Mouse (Mus musculus): Measurements from ENCODE around the gene Ssc5d. TPM values are rescaled to one million over a fixed set of nuclear protein-coding genes. Genes with fewer than 3 reads are reported as not detected.

The Ssc5d gene
- polyA plus RNA-seq, 1 experiment = 4.5 TPM

GRCm38 (mm10) chr7:4920496-4920895 is 5.1 kb upstream of the Ssc5d start:
- Histone ChIP-seq H3K36me3 (ENCODE audit: control insufficient read depth, insufficient read depth, low read length) (peaks cover 23% of the 10 kb centered on the region), H3K27ac (ENCODE audit: insufficient read depth, low read depth, low read length) (no peak overlapping the region), H3K27me3 (ENCODE audit: control insufficient read depth, insufficient read depth, low read length) (peaks cover 12% of the 10 kb centered on the region; the same call in 1 of the 2 replicates), H3K4me1 (ENCODE audit: control insufficient read depth, insufficient read depth, insufficient read length, low read length) (peaks cover 8% of the 10 kb centered on the region), H3K4me3 (ENCODE audit: low read depth, low read length) (no peak overlapping the region)
- WGBS = 94% methylated on average over 19 of the region's 19 CpGs
- TF ChIP-seq POLR2A (IDR thresholded peaks at IDR 0.05; ENCODE audit: low read depth, low read length) = no peak
- TF ChIP-seq CTCF (IDR thresholded peaks at IDR 0.05; ENCODE audit: extremely low read depth, insufficient read length, insufficient replicate concordance, low read depth, low read length) = no peak

- Histone ChIP-seq H3K27me3 (ENCODE audit: control insufficient read depth, insufficient read depth, low read length) (peaks cover 12% of the 10 kb centered on the region; the same call in 1 of the 2 replicates), H3K36me3 (ENCODE audit: control insufficient read depth, insufficient read depth, low read length) (peaks cover 23% of the 10 kb centered on the region), H3K4me3 (ENCODE audit: low read depth, low read length) (no peak overlapping the region), H3K27ac (ENCODE audit: insufficient read depth, low read depth, low read length) (no peak overlapping the region), H3K4me1 (ENCODE audit: control insufficient read depth, insufficient read depth, insufficient read length, low read length) (peaks cover 5% of the 10 kb centered on the region)
- TF ChIP-seq CTCF (IDR thresholded peaks at IDR 0.05; ENCODE audit: extremely low read depth, insufficient read length, insufficient replicate concordance, low read depth, low read length) = no peak
- TF ChIP-seq POLR2A (IDR thresholded peaks at IDR 0.05; ENCODE audit: low read depth, low read length) = no peak
- WGBS = 65% methylated on average over 23 of the region's 23 CpGs
These were observed 4.4 kb upstream of the Ssc5d start for GRCm38 (mm10) chr7:4920976-4921823.

DNA sequence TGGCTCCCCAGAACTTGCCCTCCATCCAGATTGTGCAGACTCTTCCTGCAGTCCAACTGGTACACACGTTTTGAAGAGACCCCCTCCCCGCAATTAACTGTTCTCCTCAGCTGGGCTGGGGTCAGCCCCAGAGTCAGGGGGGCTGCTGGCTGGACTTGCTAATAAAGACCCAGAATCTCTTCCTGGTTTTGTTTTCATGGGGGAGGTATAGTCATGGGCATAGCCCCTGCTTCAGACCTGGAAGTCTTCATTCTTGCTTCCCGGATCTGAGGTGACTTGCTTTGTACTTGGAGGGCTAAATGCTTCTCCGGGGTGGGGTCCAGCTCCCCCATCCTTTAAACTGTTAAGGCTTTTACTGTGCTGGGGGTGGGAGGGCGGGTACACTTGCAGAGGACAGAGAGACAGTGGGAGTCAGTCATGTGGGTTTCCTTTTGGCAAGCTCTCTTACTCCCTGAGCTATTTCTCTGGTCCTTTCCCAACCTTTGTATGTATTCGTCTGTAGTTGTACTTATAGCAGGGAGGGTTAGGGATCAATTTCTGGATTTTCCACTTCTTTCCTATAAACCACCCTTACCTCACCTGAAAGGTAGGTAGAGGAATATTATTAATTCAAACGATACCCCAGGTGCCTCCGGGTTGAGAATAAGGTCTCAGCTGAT is 3.6 kb upstream of the Ssc5d start, which contains the start of gene Nat14:
TSS of gene Nat14 (plus strand) at position 205 of the 659 bp plus-strand sequence.
- Histone ChIP-seq H3K4me1 (ENCODE audit: control insufficient read depth, insufficient read depth, insufficient read length, low read length) (peaks cover 2% of the 10 kb centered on the region), H3K4me3 (ENCODE audit: low read depth, low read length) (peak within 1 kb of the TSS; percentile 28), H3K36me3 (ENCODE audit: control insufficient read depth, insufficient read depth, low read length) (peaks cover 23% of the 10 kb centered on the region), H3K27ac (ENCODE audit: insufficient read depth, low read depth, low read length) (no peak within 1 kb of the TSS), H3K27me3 (ENCODE audit: control insufficient read depth, insufficient read depth, low read length) (peaks cover 12% of the 10 kb centered on the region; the same call in 1 of the 2 replicates)
- WGBS = 31% methylated on average over 8 of the region's 8 CpGs
- TF ChIP-seq CTCF (IDR thresholded peaks at IDR 0.05; ENCODE audit: extremely low read depth, insufficient read length, insufficient replicate concordance, low read depth, low read length) = no peak
- no peak for TF ChIP-seq POLR2A (IDR thresholded peaks at IDR 0.05; ENCODE audit: low read depth, low read length)

- peak overlapping the region; percentile 28 for H3K4me3 ChIP-seq (ENCODE audit: low read depth, low read length)
- H3K27ac ChIP-seq (ENCODE audit: insufficient read depth, low read depth, low read length) = no peak overlapping the region
- H3K4me1 ChIP-seq (ENCODE audit: control insufficient read depth, insufficient read depth, insufficient read length, low read length) = peaks cover 2% of the 10 kb centered on the region
- no peak for TF ChIP-seq CTCF (IDR thresholded peaks at IDR 0.05; ENCODE audit: extremely low read depth, insufficient read length, insufficient replicate concordance, low read depth, low read length)
- TF ChIP-seq POLR2A (IDR thresholded peaks at IDR 0.05; ENCODE audit: low read depth, low read length) = no peak
- peaks cover 23% of the 10 kb centered on the region for H3K36me3 ChIP-seq (ENCODE audit: control insufficient read depth, insufficient read depth, low read length)
- 3% methylated on average over 14 of the region's 14 CpGs for WGBS
- peaks cover 12% of the 10 kb centered on the region; the same call in 1 of the 2 replicates for H3K27me3 ChIP-seq (ENCODE audit: control insufficient read depth, insufficient read depth, low read length)
These were observed 3.1 kb upstream of the Ssc5d start for GRCm38 (mm10) chr7:4922508-4922907.

- H3K27ac ChIP-seq (ENCODE audit: insufficient read depth, low read depth, low read length) = no peak overlapping the region
- H3K27me3 ChIP-seq (ENCODE audit: control insufficient read depth, insufficient read depth, low read length) = peaks cover 12% of the 10 kb centered on the region; the same call in 1 of the 2 replicates
- H3K4me1 ChIP-seq (ENCODE audit: control insufficient read depth, insufficient read depth, insufficient read length, low read length) = peaks cover 2% of the 10 kb centered on the region
- H3K4me3 ChIP-seq (ENCODE audit: low read depth, low read length) = peak overlapping the region; percentile 28
- H3K36me3 ChIP-seq (ENCODE audit: control insufficient read depth, insufficient read depth, low read length) = peaks cover 23% of the 10 kb centered on the region
- TF ChIP-seq CTCF (IDR thresholded peaks at IDR 0.05; ENCODE audit: extremely low read depth, insufficient read length, insufficient replicate concordance, low read depth, low read length) = no peak
- TF ChIP-seq POLR2A (IDR thresholded peaks at IDR 0.05; ENCODE audit: low read depth, low read length) = no peak
- WGBS = 5% methylated on average over 14 of the region's 14 CpGs
These were observed 2.5 kb upstream of the Ssc5d start for GRCm38 (mm10) chr7:4922931-4923565.

DNA sequence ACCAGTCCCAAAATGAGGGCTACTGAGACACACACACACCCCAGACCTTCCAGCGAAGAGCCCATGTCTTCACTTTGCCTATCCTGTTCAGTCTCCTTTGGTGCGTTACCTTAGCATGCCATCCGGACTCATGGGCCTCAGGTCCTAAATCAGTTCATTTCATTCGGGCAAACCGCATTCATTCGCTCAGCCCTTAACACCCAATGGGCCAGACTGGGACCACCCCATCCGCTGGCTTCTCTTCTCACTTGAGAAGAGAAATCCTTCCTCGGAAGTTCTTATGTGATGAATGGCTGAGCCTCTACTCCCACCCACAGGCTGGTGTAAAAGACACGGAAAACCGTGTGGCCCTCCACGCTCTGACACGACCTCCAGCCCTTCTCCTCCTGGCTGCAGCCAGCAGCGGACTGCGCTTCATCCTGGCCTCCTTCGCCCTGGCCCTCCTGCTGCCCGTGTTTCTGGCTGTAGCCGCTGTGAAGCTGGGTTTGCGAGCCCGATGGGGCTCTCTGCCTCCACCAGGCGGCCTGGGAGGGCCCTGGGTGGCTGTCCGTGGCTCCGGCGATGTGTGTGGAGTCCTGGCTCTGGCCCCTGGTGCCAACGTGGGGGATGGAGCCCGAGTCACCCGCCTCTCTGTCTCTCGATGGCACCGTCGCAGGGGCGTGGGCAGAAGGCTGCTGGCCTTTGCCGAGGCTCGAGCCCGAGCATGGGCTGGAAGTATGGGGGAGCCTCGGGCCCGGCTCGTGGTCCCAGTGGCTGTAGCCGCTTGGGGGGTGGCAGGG is 1.8 kb upstream of the Ssc5d start:
- Histone ChIP-seq H3K27me3 (ENCODE audit: control insufficient read depth, insufficient read depth, low read length) (peaks cover 12% of the 10 kb centered on the region; the same call in 1 of the 2 replicates), H3K4me3 (ENCODE audit: low read depth, low read length) (peak overlapping the region; percentile 14), H3K27ac (ENCODE audit: insufficient read depth, low read depth, low read length) (peak overlapping the region; percentile 39; the same call in 1 of the 2 replicates), H3K36me3 (ENCODE audit: control insufficient read depth, insufficient read depth, low read length) (peaks cover 20% of the 10 kb centered on the region), H3K4me1 (ENCODE audit: control insufficient read depth, insufficient read depth, insufficient read length, low read length) (peaks cover 2% of the 10 kb centered on the region)
- 9% methylated on average over 37 of the region's 37 CpGs for WGBS
- TF ChIP-seq CTCF (IDR thresholded peaks at IDR 0.05; ENCODE audit: extremely low read depth, insufficient read length, insufficient replicate concordance, low read depth, low read length) (no peak), POLR2A (IDR thresholded peaks at IDR 0.05; ENCODE audit: low read depth, low read length) (no peak)

All from small intestine, adult 2 months (tissue).